Mouse (Mus musculus): ENCODE results near the gene Lhx1. TPM values are rescaled to one million over a fixed set of nuclear protein-coding genes. Genes with fewer than 3 reads are reported as not detected.

Gene Lhx1
- polyA plus RNA-seq (2014; fragmentation: Illumina TruSeq; extraction: RNeasy Lipid Tissue Mini Kit (QIAGEN cat#74804); ENCODE audit: low read depth, low replicate concordance) = 0.18 TPM

DNA sequence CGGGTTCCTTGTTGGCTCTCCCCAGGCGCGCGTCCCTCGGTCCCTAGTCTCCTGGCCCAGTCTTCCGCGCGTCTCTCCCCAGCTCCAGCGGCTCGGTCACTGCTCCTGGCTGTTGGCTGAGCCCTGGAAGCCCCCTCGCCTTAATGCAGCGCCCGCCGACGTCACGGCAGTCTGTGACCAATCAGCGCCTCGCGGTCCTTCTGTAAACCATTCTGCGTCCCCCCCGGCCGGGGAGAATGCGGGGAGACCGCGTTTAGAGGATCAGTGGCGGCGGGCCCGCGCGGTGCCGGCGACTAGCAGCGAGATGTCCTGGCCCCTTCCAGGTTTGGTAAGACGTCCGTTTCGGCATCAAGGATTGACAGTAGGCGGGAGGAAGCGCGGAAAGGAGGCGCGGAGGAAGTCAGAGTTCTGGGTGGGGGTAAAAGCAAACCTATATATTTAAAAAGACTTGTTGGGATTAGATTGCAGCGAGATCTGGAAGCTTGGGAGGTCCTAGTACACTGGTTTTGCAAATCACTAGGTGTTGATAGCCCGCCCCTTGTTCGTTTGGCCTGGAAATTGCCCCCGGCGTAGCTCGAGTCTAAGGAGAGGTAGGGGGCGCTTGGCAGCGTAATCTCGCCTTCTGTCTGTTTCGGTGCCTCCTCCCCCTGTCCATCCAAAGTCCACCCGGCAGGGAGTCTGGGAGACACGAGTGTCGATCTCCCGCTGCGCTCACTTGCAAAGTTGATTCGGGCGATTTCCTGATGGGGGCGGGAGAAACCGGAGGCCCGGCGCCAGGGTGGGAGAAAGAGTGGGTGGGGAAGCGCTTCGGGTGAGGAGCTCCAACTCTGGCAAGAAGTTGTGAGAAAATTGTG, at the start of gene Lhx1:
TSS of gene Lhx1 (minus strand) at position 115 of the 854 bp plus-strand sequence.

GRCm38 (mm10) chr11:84513171-84514116, 11.9 kb downstream of the Lhx1 start, which contains the start of gene Aatf:
Gene Aatf (minus strand): TSS chr11:84513522.

Other genes with a start within 250 kb of the Lhx1 start
- gene Aatf, start 12.0 kb downstream of the Lhx1 start, polyA plus RNA-seq (2014; fragmentation: Illumina TruSeq; extraction: RNeasy Lipid Tissue Mini Kit (QIAGEN cat#74804); ENCODE audit: low read depth, low replicate concordance) = 84.9 TPM